Mouse (Mus musculus) CH12.LX (cell line): Measurements from ENCODE around the gene Gpat2.

Source experiments
- CHD2 ChIP-seq: IDR thresholded peaks from 2 replicates; pipeline ENCODE4 v1.6.1; 2011; ENCODE audit warnings: low read length, improper control_type of control experiment
- CTCF ChIP-seq, 2 experiments: IDR thresholded peaks in 1 of 2; conservative IDR thresholded peaks in 1 of 2; 2 replicates each; pipeline ENCODE4 v1.5.1; 2011 to 2012; ENCODE audit warnings: low read depth in 2 of 2, low read length in 2 of 2, improper control_type of control experiment in 1 of 2, inconsistent platforms in 1 of 2, mild to moderate bottlenecking in 1 of 2, moderate library complexity in 1 of 2
- ELF1 ChIP-seq: IDR thresholded peaks from 2 replicates; pipeline ENCODE4 v1.6.1; 2014; ENCODE audit warnings: low read depth, mild to moderate bottlenecking, inconsistent platforms, low read length, improper control_type of control experiment
- ETS1 ChIP-seq: conservative IDR thresholded peaks from 2 replicates; pipeline ENCODE4 v1.6.1; 2012; ENCODE audit warnings: low read depth, mild to moderate bottlenecking, inconsistent platforms, low read length, improper control_type of control experiment, moderate library complexity
- HCFC1 ChIP-seq: IDR thresholded peaks from 2 replicates; pipeline ENCODE4 v1.6.1; 2012; ENCODE audit warnings: low read depth, mild to moderate bottlenecking, inconsistent platforms, low read length, improper control_type of control experiment
- MAFK ChIP-seq: IDR thresholded peaks from 2 replicates; pipeline ENCODE4 v1.6.1; 2011; ENCODE audit warnings: low read length, improper control_type of control experiment; ENCODE audit not compliant: insufficient replicate concordance
- MEF2A ChIP-seq: IDR thresholded peaks from 2 replicates; pipeline ENCODE4 v1.6.1; 2014; ENCODE audit warnings: low read depth, mild to moderate bottlenecking, inconsistent platforms, low read length, improper control_type of control experiment, borderline replicate concordance
- POLR2A ChIP-seq: IDR thresholded peaks from 2 replicates; pipeline ENCODE4 v1.6.1; 2011; ENCODE audit warnings: low read depth, mild to moderate bottlenecking, improper control_type of control experiment, low read length
- TBP ChIP-seq: conservative IDR thresholded peaks from 2 replicates; pipeline ENCODE4 v1.6.1; 2011; ENCODE audit warnings: low read depth, low read length, improper control_type of control experiment
- TCF12 ChIP-seq: IDR thresholded peaks from 2 replicates; pipeline ENCODE4 v1.6.1; 2014; ENCODE audit warnings: low read depth, mild to moderate bottlenecking, inconsistent platforms, low read length, improper control_type of control experiment
- USF1 ChIP-seq: IDR thresholded peaks from 2 replicates; pipeline ENCODE4 v1.6.1; 2014; ENCODE audit warnings: low read depth, mild to moderate bottlenecking, inconsistent platforms, low read length, improper control_type of control experiment
- USF2 ChIP-seq: conservative IDR thresholded peaks from 2 replicates; pipeline ENCODE4 v1.6.1; 2011; ENCODE audit warnings: low read depth, low read length, improper control_type of control experiment

DNA sequence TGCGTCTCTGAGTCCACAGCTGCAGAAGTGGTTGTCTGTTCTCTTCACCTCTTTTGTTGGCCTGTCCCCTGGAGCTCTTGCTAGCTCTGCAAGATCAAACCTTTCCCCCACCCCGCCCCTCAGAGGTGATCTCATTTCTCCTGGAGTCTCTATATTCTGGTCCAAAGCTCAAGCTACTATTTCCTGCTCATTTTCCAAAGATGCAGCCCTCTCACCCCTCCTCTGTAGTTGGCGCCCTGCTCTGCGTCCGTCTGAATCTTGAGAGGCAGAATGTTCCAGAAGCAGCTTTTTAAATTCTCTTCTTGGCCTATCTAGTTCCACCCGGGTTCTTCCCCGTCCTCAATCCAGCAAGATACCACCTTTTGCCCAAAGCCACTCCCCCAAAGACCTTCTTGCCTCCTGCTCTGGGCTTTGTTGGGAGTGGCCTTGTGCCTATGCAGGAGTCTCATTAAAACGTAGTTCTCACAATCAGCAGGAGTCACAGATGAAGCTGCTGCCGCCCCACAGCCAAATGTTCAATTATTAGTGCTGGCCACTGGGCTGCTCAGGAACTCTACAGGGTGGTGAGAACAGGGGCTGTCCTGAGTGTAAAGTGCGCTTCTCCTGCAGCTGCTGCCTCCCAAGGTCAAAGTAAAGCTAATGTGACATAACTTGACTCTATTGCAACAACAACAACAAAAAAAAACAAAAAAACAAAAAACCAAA is 6.6 kb upstream of the Gpat2 start:
- TF ChIP-seq CHD2 (no peak), POLR2A (no peak), CTCF (conservative IDR thresholded peaks at IDR 0.05 in 1 of 2, IDR thresholded peaks at IDR 0.05 in 1 of 2; ENCODE audit: low read depth in 2 of 2, low read length in 2 of 2) (no peak), TCF12 (no peak), ETS1 (no peak), TBP (no peak), ELF1 (no peak), USF1 (no peak), MEF2A (no peak), MAFK (no peak), HCFC1 (no peak), USF2 (no peak)
